Mouse (Mus musculus): ENCODE measurements around the gene Gm14085. TPM values are rescaled to one million over a fixed set of nuclear protein-coding genes. Genes with fewer than 3 reads are reported as not detected.

Gene Gm14085
- total RNA-seq, 1 experiment from 2014 or later, result 0.41 TPM

DNA sequence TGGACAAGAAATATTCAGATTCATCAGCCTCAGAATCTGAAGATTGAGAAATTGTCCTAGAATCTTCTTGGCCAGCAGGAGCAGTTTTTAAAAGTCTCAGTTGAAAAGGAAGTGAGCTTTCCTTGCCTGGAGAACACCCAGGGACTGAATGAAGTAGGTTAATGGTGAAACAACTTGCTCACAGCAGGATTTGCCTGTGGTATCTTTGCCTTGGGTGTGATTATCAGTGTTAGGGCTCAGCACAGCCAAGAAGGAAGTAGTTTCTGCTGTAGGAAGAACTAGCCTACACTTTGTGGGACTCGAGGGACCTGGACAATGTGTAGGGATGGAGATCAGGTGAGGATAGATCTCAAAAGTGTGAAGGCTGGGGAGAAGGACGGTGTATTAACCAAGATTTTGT is 49.9 kb downstream of the Gm14085 start:
- ATAC-seq (replicated peaks; ENCODE audit: low read depth, poor library complexity, severe bottlenecking), result 0 out of 2 replicates have a peak, but pooled peaks have one; percentile 22

DNA sequence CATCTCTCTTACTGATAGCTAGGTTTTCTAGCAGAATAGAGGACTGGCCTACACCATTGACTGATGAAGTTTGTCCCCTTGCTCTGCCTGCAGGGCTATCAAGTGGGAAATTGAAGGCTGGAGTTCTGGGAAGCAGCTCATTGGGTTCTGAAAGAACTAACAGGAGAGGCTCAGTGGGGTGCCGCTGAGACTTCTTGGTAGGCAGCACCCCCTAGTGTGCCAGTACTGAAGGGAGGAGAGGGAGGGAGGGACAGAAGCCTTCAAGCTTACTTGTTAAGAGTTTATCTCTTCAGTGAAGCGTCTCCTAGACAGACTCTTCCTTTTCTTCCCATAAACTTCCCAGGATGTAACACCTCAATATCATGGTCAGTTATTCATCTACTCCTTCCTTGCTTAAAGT is 73.6 kb downstream of the Gm14085 start:
- ATAC-seq (replicated peaks; ENCODE audit: low read depth, poor library complexity, severe bottlenecking), result peak; percentile 86

DNA sequence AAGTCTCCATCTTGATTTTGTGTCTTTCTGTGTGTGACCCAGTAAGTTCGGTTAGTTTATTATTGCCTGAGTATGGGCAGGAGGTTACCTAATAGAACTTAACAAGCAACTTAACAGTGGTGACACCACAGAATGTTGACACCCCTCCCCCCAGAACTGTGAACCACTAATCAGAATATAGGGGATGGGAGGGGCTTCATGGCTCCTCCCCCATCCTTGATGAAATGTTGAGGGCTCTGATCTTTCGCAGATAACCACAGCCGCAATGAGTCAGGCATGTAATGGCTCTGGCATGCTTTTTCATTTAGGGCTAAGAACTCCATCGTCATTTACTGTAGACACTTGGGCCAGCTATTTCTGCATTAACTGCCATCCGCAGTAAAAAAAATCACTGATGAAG is 76.5 kb downstream of the Gm14085 start:
- ATAC-seq (replicated peaks; ENCODE audit: low read depth, poor library complexity, severe bottlenecking), result peak; percentile 80

DNA sequence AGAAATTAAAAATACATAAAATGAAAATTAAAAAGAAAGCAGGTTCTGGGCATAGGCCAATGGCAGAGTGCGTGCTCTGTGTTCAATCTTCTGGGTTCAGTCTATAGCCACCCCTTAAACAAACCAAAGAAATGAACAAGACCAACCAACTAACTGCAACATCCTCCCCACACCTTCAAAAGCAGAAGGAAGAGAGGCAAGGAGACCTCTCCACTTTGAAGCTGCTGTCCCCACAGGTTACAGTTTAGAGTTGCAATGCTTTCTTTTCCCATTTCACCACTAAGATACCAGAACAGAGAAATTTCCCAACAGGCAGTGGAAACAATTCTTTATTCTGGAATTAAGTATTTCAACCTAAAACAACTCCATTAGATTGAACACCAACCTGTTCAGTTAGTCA is 77.5 kb downstream of the Gm14085 start:
- no peak; the same call in 1 of the 2 replicates for ATAC-seq (replicated peaks; ENCODE audit: low read depth, poor library complexity, severe bottlenecking)

DNA sequence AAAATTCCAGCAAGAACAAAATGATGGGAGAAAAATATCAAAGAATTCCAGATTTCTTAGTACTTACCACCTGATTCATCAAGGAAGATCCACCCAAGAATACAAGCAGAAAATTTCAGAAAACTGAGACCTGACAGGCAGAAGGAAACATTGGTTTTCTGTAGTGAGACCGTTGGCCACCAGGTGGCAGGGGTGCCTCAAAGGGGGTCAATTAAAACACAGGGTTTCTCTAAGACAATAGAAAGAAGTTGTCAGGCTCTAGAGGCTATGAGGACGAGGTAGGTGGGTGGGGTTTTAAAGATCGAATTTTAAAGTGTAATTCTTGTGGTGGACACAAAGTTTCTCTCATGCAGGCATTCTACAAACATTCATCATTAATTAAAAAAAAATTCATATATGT is 84.7 kb downstream of the Gm14085 start:
- ATAC-seq (replicated peaks; ENCODE audit: low read depth, poor library complexity, severe bottlenecking), result peak; percentile 92

DNA sequence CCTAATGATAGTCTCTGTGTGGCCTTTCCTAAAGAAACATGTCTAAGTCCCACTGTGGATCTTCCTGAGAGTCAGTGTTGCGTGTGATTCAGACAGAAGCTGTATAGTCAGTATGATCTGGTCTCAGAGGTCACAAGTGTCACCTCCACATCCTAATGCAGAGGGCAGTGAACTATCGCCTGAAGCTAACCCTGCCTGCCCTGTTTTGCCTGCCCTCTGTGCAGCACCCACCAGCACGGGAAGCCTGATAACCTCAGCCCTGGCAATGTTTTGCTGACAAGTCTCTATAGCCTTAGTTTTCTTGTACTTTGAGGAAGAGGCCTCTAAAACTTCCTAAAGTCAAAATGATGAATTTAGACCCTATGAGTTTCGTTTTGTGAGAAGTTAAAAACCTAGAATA is 85.7 kb downstream of the Gm14085 start:
- ATAC-seq (replicated peaks; ENCODE audit: low read depth, poor library complexity, severe bottlenecking), result no peak

DNA sequence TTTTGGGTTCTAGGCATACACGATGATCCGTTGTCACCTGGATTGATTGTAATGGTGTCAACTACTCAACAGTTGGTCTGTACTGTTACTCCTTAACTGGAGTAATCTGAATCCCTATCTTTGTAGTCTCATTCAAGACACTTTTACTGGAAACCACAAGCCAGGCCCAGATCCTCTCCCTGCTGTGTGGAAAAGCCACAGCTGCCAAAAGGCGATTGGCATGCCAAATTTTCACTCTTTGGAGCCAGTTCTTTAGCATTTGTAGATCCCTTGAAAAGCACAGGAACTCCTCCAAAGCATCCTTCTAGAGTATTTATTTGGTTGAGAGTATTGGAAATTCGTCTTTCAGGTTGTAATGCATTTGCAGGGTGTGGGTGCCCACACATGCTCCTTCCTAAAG is 86.6 kb downstream of the Gm14085 start:
- no peak for ATAC-seq (replicated peaks; ENCODE audit: low read depth, poor library complexity, severe bottlenecking)

DNA sequence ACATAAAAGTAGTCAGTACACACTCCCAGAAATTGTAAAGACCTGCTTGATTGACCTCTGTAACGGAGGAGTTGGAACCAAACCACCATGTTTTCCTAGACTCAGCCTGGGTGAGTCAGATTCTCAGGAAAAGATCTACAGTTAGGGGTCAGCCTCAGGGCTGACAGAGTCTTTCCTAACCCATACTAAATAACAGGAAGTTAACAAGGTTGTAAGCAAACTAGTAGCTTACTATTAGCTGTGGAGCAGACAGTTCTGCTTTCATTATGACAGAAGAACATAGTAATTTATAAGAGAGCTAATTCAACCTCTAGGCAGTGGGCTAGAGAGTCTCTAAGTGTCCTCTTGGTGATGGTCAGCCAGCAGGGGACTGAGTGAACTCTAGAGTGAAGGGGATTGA is 87.7 kb downstream of the Gm14085 start:
- ATAC-seq (replicated peaks; ENCODE audit: low read depth, poor library complexity, severe bottlenecking), result peak; percentile 89

DNA sequence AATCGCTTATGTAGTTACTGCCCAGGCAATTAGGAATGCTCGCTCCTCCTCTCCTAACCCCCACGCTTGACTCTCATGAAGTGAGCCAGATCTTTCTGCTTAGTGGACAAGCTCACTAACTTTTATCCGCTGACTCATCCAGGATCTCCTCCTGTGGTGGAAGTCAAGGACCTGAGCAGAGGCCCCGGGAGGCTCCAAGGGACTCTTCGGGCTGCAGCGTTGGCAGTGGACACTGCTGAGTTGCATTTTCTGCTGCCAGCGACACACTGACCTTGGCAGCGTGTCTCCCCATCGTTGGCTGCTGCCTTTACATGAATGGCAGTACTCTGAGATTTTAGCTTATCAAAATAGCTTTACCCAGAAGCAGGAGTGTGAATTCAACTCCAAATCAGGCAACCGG is 90.7 kb downstream of the Gm14085 start:
- ATAC-seq (replicated peaks; ENCODE audit: low read depth, poor library complexity, severe bottlenecking), result no peak

DNA sequence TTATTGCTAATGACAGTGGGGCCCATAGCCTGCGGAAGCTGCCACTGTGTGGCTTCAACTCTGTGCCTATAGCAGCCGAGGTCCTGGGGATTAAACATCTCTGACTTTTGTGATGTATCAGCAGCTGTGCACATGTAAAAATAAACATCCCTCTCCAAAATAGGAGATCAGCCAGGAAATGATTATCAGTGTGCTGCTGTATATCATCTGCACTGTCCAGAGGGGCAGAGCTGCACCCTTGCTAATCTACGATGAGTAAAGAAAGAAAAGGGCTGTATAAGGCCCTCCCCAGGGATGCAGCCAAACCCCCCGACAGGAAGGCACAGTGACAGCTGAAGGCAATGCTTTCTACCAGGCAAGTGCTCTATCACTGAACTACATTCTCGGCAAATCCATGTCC is 91.6 kb downstream of the Gm14085 start:
- ATAC-seq (replicated peaks; ENCODE audit: low read depth, poor library complexity, severe bottlenecking), result no peak

DNA sequence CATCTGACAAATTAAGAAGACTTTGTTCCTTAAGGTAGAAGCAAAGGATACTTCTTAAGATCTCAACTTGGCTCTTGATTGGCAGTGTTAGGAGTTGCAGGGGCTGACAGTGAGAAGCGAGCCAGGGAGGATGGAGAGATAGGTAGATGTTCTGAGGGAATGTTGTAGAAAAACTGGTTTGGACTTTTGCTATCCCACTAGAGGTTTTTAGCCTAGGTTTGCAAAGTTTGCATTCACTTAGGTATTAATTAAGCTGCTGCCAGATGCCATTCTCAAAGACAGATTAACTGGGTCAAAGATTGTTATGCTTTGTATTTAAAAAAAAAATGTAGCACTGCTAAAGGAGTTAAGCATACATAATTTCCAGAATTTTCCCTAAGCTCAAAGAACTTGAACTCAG is 92.6 kb downstream of the Gm14085 start:
- ATAC-seq (replicated peaks; ENCODE audit: low read depth, poor library complexity, severe bottlenecking), result no peak

Other genes starting within 250 kb of the Gm14085 start
- gene Duox2, start 186.5 kb upstream of the Gm14085 start, total RNA-seq (2017), result not detected in 2 replicates
- gene Duoxa2, start 186.0 kb upstream of the Gm14085 start, total RNA-seq (2017), result not detected in 2 replicates
- gene Duoxa1, start 171.2 kb upstream of the Gm14085 start, total RNA-seq (2017), result 0.18 TPM in 1 of 2 replicates, not detected in the other
- not detected in 2 replicates for gene Duox1, start 169.3 kb upstream of the Gm14085 start, total RNA-seq (2017)
- 2.8 TPM in 1 of 2 replicates, not detected in the other for gene Shf, start 115.8 kb upstream of the Gm14085 start, total RNA-seq (2017)
- gene Slc28a2, start 58.5 kb upstream of the Gm14085 start, total RNA-seq (2017), result 16.4 and 21.4 TPM in 2 replicates
- 53.5 and 60.9 TPM in 2 replicates for gene Gatm, start 126.4 kb downstream of the Gm14085 start, total RNA-seq (2017)
- gene AA467197, start 152.0 kb downstream of the Gm14085 start, total RNA-seq (2017), result 0.63 and 2.1 TPM in 2 replicates
- 5.8 and 6.1 TPM in 2 replicates for gene Slc30a4, start 217.7 kb downstream of the Gm14085 start, total RNA-seq (2017)

All from common myeloid progenitor, adult 5-6 weeks (primary cell).